Mouse (Mus musculus): ENCODE measurements around the gene Gdpd3.
"Not testable (repeated sequence)": the region's sequence is repeated elsewhere in the genome, so short reads cannot be mapped to it uniquely, and the experiment has no call there.

Gene Gdpd3

GRCm38 (mm10) chr7:126766201-126766600 lies at the start of gene Gdpd3:
Gdpd3 (plus strand) TSS chr7:126766334.
- no peak for DNase-seq

- no peak for DNase-seq
These were observed 48.6 kb upstream of the Gdpd3 start for GRCm38 (mm10) chr7:126717566-126717965.

GRCm38 (mm10) chr7:126718787-126719337 lies 47.3 kb upstream of the Gdpd3 start:
- no peak for DNase-seq

GRCm38 (mm10) chr7:126721635-126722034 lies 44.5 kb upstream of the Gdpd3 start:
- DNase-seq: no peak

GRCm38 (mm10) chr7:126725077-126725476 lies 41.1 kb upstream of the Gdpd3 start:
- no peak for DNase-seq

GRCm38 (mm10) chr7:126725667-126726066 lies 40.5 kb upstream of the Gdpd3 start:
- no peak for DNase-seq

- DNase-seq: not testable (repeated sequence)
These were observed 35.8 kb upstream of the Gdpd3 start for GRCm38 (mm10) chr7:126730256-126730789.

GRCm38 (mm10) chr7:126736122-126736521 lies 30.0 kb upstream of the Gdpd3 start:
- no peak for DNase-seq

- DNase-seq: no peak
These were observed 26.6 kb upstream of the Gdpd3 start for GRCm38 (mm10) chr7:126739551-126739950.

GRCm38 (mm10) chr7:126740132-126740735 lies 25.9 kb upstream of the Gdpd3 start:
- no peak for DNase-seq

- DNase-seq: no peak
These were observed 25.2 kb upstream of the Gdpd3 start for GRCm38 (mm10) chr7:126740977-126741376.

- DNase-seq: no peak
These were observed 24.7 kb upstream of the Gdpd3 start for GRCm38 (mm10) chr7:126741452-126741851.

GRCm38 (mm10) chr7:126741964-126742482 lies 24.1 kb upstream of the Gdpd3 start:
- no peak for DNase-seq

GRCm38 (mm10) chr7:126746066-126746465 lies 20.1 kb upstream of the Gdpd3 start:
- no peak for DNase-seq

GRCm38 (mm10) chr7:126746798-126747197 lies 19.3 kb upstream of the Gdpd3 start:
- no peak for DNase-seq

GRCm38 (mm10) chr7:126748824-126749223 lies 17.3 kb upstream of the Gdpd3 start:
- DNase-seq: no peak

GRCm38 (mm10) chr7:126749582-126750343 lies 16.4 kb upstream of the Gdpd3 start:
- DNase-seq: no peak

- DNase-seq: peak; percentile 86
These were observed 11.3 kb upstream of the Gdpd3 start for GRCm38 (mm10) chr7:126754866-126755265.

GRCm38 (mm10) chr7:126758539-126758938 lies 7.6 kb upstream of the Gdpd3 start:
- no peak for DNase-seq

- peak; percentile 95 for DNase-seq
These were observed 7.0 kb upstream of the Gdpd3 start, which contains the start of gene Mapk3 for GRCm38 (mm10) chr7:126759050-126759671. Mapk3 (plus strand) TSS chr7:126759601.

GRCm38 (mm10) chr7:126759672-126760390 lies 6.3 kb upstream of the Gdpd3 start:
- no peak for DNase-seq

- peak; percentile 73 for DNase-seq
These were observed 5.7 kb upstream of the Gdpd3 start for GRCm38 (mm10) chr7:126760391-126760802.

Data from kidney, adult 9 months (tissue).